Mouse (Mus musculus) kidney, postnatal 25 days (tissue): ENCODE data around the gene Luc7l3.
A peak's percentile ranks its signal among the peaks of the same experiment; 100 is the strongest.

Experiments used
- DNase-seq, 2 experiments: peaks; one replicate each; pipeline ENCODE4 v3.0.0; 2021; ENCODE audit warnings: mixed read lengths in 2 of 2

Gene Luc7l3

DNA sequence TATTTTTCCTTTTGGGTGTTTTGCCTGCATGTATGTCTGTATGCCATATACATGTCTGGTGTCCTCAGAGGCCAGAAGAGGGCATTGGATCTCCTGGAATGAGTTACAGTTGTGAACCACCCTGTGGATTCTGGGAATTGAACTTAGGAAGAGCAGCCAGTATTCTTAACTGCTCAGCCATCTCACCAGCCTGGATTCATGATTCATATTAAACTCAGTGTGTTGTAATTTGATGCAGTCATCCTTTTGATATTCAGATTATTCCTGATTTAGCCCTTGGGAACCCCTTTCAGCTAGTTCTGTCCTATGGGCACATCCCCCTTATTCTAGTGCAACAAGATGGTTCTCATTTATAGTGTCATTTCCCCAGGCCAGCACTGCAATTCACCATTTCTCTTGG is 14.8 kb upstream of the Luc7l3 start:
- DNase-seq = no peak

DNA sequence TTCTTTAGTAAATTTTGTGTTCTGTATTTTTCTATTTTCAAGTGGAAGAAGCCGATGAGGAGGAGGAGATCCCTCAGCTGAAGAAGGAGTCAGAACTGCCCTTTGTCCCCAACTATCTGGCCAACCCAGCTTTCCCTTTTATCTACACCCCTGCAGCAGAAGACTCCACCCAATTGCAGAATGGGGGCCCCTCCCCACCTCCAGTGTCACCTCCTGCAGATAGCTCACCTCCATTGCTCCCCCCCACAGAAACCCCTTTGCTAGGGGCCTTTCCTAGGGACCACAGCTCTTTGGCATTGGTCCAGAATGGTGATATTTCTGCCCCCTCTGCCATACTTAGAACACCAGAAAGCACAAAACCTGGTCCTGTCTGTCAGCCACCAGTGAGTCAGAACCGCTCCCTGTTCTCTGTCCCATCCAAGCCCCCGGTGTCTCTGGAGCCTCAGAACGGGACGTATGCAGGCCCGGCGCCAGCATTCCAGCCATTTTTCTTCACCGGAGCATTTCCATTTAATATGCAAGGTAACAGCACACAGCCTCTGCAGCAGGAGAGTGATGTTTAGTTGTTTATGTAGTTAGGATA is 12.7 kb upstream of the Luc7l3 start:
- no peak for DNase-seq

DNA sequence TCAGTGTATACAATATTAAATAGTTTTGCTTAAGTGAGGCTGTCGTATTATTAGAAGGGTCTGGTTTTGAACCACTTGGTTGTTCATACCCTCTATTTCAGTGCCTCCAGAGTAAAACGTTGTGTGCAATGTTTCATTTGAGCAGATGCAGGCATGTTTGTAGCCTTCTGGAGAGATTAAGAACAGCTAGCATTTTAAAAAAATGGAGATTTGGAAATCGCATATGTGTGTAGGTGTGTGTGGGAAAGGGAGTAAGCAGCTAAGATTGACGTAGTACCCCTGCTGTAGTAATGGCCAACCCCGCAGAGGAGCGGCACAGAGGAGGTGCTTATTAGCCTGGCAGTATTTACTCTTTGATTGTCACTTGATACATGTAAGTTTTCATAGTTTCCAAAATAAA is 10.9 kb upstream of the Luc7l3 start:
- DNase-seq = no peak

DNA sequence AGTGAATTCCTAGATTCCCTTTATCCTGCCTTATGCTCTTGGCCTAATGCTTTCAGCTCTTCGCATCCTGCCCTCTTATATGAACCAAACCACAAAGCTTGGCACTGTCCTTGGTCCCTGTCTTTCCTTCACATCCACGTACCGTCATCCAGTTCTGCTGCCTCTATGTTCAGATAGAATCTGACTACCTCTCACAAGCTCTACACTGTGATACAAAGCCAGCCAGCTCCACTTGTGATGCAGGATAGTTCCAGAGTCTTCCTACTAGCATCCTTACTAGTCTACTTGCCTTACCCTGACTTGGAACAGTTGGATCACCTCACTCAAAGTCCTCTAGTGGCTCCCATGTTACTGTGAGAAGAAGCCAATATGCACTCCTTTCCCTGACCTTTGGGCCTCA is 8.4 kb upstream of the Luc7l3 start:
- no peak for DNase-seq

- peak; percentile 67 to 76 for DNase-seq
Measured at GRCm38 (mm10) chr11:94329270-94329891, 7.6 kb upstream of the Luc7l3 start.

DNA sequence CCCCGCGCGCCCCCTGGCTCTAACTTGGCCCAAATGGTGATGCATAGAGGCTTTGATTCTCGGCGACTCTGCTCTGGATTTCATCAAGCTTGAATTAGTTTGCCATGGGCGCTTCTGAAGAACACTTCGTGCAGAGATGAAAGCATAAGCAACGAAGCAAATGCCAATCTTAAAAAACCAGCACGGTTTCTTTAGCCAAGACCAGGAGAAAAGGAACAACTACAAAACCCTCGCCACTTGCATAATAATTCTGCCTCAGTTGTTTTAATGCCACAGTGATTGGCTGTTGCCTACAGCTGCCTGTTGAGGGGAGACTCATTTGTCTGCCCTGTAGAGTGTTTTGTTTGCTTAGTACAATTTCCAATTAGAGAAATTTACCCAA is 6.8 kb upstream of the Luc7l3 start:
- DNase-seq = no peak

DNA sequence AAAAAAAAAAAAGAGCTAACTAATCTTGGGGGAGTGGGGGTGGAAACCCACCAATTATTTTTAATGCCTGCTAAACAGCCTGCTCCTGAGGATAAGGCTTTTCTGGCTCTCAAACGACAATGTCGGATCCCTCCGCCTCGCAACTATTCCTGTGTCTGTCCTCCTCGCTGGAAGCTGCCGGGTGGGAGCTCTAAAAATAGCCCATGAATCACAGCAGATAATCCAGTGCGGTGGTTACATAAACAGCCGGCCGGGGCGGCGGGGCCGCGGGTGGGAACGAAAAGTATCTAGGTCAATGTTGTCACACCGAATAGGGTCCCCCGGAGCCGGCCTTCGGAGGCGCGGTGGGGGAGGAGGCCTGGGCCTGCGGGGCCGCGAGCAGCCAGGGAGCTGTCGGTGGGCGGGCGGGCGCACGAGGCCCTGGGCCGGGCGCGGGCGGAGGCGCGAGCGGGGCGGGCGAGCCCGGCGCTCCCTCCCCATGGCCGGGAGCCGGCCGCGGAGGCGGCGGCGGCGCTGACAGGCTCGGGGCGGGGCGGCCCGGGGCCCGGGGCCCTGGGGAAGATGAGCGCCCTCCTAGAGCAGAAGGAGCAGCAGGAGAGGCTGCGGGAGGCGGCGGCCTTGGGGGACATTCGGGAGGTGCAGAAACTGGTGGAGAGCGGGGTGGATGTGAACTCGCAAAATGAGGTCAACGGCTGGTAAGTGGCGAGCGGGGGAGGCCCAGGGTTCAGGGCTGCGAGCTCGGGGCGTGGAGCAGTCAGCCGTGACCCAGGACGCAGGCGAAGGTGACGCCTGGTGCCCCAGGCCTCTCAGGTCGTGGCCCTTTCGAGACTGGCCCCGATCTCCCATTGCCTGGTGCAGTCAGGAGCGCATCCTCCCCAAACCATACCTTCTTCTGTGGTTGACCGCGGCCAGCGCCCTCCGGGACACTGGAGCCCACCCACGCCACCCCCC is 6.2 kb upstream of the Luc7l3 start, which contains the start of gene Ankrd40:
Gene Ankrd40, plus strand, starts transcription at position 309 of the 951 bp plus-strand sequence.
- peak; percentile 94 to 97 for DNase-seq

DNA sequence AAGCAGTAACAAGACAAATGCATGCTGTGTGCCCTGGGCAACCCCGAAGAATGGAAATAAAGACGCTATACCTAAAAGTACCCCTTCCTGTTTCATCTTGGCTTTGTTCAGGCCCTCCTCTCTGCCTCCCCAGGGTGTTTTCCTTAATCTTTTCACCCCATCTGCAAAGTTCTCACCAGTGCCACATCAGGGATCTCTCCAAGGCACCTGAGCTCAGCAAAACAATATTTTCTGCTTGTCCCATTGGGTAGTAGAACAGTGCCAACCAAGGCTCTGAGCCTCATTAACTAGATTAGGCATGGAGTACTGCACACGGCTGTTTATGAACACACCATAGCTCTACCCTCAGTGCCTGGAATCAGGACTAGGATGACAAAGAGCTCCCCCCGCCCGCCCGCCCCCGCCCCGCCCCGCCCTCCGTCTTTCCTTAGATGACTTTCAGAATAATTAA is 5.2 kb upstream of the Luc7l3 start:
- peak in 1 of 2 experiments; percentile 27 for DNase-seq

DNA sequence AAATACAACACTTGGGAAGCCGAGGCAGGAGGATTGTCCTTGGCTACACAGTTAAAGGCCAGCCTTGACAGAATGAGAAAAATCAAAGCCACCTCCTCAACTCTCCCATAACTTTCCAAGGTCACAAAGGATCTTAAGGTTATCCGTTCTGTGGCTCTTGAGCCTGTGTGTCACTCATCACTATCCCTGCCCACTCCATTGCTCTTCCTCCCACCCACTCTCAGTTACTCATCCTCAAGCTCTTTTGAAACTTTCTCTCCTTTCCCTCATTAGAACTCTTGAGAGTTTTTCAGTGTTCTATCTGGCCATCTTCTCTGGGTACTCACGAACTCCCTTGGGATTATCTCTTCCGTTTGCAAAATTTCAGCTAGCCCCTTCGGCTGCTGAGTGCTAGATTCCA is 2.8 kb upstream of the Luc7l3 start:
- DNase-seq = no peak

DNA sequence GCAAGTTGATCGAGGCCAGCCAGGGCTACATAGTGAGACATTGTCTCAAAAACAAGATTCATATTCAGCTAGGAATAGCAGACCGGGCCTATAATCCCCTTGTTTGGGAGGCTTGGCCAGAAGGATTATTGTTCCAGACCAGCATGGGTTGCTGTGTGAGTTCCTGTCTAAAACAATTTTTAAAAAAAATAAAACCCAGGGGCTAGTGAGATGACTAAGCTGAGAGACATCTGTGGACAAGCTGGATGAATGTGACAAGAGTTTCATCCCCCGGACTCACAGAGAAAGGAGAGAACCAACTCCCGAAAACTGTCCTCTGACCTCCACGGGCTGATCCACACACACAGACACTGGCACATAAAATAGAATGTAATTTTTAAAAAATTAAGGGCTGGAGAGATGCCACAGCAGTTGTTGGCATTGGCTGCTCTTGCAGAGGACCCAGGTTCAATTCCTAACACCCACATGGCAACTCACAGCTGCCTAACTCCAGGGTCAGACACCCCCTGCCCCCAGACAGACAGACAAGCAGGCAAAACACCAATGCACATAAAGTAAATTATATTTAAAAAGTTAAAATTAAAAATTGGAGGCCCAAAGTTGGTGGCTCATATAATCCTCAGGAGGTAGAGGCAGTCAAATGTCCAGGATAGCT is 1.6 kb upstream of the Luc7l3 start:
- DNase-seq = no peak

GRCm38 (mm10) chr11:94322636-94323035 is 848 bp upstream of the Luc7l3 start:
- no peak for DNase-seq

- peak; percentile 62 to 81 for DNase-seq
Measured at GRCm38 (mm10) chr11:94320969-94321930, 538 bp downstream of the Luc7l3 start.

GRCm38 (mm10) chr11:94318056-94318455 is 3.7 kb downstream of the Luc7l3 start:
- no peak for DNase-seq

GRCm38 (mm10) chr11:94317515-94317914 is 4.3 kb downstream of the Luc7l3 start:
- no peak for DNase-seq

DNA sequence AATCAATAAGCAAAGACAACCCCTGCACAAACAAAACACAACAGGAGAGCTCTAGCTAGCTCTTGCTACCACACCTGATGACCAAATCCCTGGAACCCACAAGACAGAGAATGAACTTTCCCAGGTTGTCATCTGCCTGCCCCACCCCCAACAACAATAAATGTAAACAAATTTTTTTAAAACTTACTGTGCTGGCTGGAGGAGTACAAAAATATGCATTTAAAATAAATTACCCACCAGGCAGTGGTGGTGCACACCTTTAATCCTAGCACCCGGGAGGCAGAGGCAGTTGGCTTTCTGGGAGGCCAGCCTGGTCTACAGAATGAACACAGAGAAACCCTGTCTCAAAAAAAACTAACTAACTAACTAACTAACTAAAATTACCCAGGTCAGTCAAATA is 4.8 kb downstream of the Luc7l3 start:
- no peak for DNase-seq

DNA sequence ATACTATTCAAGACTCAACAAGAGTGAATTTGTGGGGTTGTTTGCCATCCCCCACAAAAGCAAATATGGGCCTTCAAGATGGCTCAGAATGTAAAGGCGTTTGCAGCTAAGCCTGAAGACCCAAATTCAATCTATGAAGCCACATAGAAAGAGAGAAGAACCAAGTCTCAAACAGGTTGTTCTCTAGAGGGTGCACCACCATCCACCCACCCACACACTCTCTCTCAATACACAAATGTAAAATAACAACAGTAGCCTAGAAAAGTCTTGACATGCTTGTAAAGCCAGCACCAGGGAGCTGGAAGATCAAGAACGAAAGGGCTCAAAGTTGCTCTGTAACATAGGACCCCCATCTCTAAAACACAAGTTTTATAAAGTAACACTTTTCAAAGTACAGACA is 5.3 kb downstream of the Luc7l3 start:
- no peak for DNase-seq

GRCm38 (mm10) chr11:94315308-94315707 is 6.5 kb downstream of the Luc7l3 start:
- no peak for DNase-seq

- DNase-seq = no peak
Measured at GRCm38 (mm10) chr11:94314098-94314652, 7.6 kb downstream of the Luc7l3 start.

DNA sequence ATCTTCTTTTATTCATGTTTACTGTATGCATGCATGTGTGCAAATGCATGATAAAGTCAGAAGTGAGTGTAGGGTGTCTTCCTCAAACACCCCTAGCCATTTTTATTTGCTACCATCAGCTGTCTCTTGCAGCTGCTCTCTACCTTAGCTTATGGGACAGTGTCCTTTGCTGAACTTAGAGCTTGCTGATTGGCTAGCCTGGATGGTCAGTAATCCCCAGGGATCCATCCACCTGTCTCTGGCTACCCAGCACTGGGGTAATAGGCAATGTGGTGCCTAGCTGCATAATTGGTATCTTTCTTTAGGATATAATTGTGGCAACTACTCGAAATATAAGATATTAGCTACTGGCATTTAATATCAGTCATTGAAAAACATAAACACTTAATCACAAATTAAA is 9.1 kb downstream of the Luc7l3 start:
- no peak for DNase-seq

GRCm38 (mm10) chr11:94294996-94295845 is 26.6 kb downstream of the Luc7l3 start:
- DNase-seq = no peak
